8 mouse cellular contexts compared by ENCODE assay signal in genomic region chr2:25167481-25167880, GRCm38 (mm10). TPM values are rescaled to one million over a fixed set of nuclear protein-coding genes. Genes with fewer than 3 reads are reported as not detected.
DNase-seq lines count a peak whose midpoint lies in the region; ATAC-seq and TF ChIP-seq lines count a peak whose summit lies in the region.

No protein-coding gene starts in this region.

- TF ChIP-seq POLR2A in brain, embryonic 14.5 days (IDR thresholded peaks at IDR 0.05; ENCODE audit: borderline replicate concordance, extremely low read depth, insufficient read depth, insufficient read length, poor library complexity, severe bottlenecking) = no peak

- H3K4me2 ChIP-seq in heart, postnatal 0 days (ENCODE audit: low read depth, low read length) = peak overlapping the region; percentile 74

- H3K4me3 ChIP-seq in heart, postnatal 0 days (ENCODE audit: low read depth, low read length) = peak overlapping the region; percentile 49
- peak overlapping the region; percentile 55 for H3K4me3 ChIP-seq in hindbrain, embryonic 10.5 days
- peak overlapping the region; percentile 57 for H3K4me3 ChIP-seq in midbrain, embryonic 10.5 days

- peak; percentile 45 for ATAC-seq in heart, postnatal 0 days (ENCODE audit: insufficient read depth, low read depth)

- peaks cover 38% of the 10 kb centered on the region for H3K4me1 ChIP-seq in heart, postnatal 0 days (ENCODE audit: control insufficient read depth, insufficient read depth)
- H3K4me1 ChIP-seq in hindbrain, embryonic 10.5 days (replicated peaks) = peaks cover 100% of the 10 kb centered on the region
- peaks cover 95% of the 10 kb centered on the region for H3K4me1 ChIP-seq in midbrain, embryonic 10.5 days

- peak overlapping the region; percentile 58 for H3K27ac ChIP-seq in heart, postnatal 0 days (ENCODE audit: low read depth)
- peak overlapping the region; percentile 95 for H3K27ac ChIP-seq in hindbrain, embryonic 10.5 days
- H3K27ac ChIP-seq in midbrain, embryonic 10.5 days (replicated peaks) = peak overlapping the region; percentile 98

- TF ChIP-seq CTCF in heart, postnatal 0 days (IDR thresholded peaks at IDR 0.05; ENCODE audit: low read depth) = no peak
- no peak for TF ChIP-seq CTCF in brain, embryonic 14.5 days (IDR thresholded peaks at IDR 0.05; ENCODE audit: borderline replicate concordance, extremely low read depth, insufficient read depth, insufficient read length)

- no peaks in the 10 kb centered on the region for H3K36me3 ChIP-seq in heart, postnatal 0 days (replicated peaks; ENCODE audit: control insufficient read depth, insufficient read depth, low read length)
- H3K36me3 ChIP-seq in hindbrain, embryonic 10.5 days = no peaks in the 10 kb centered on the region
- no peaks in the 10 kb centered on the region for H3K36me3 ChIP-seq in midbrain, embryonic 10.5 days

- DNase-seq in heart, postnatal 0 days (ENCODE audit: low spot score) = no peak
- DNase-seq in heart, postnatal 14 days = no peak
- peak; percentile 59 for DNase-seq in brain, embryonic 14.5 days (ENCODE audit: low read depth)
- no peak for DNase-seq in hindbrain, embryonic 10.5 days (ENCODE audit: low spot score)
- DNase-seq in midbrain, embryonic 10.5 days (ENCODE audit: low spot score) = no peak
- DNase-seq in Muller cell, postnatal 12 days (ENCODE audit: inconsistent ontology term) = no peak
- DNase-seq in c-Kit-positive CD71-positive TER-119-positive erythroid progenitor cells, embryonic 14.5 days (ENCODE audit: low spot score) = no peak
- no peak for DNase-seq in frontal cortex, adult 2 months (ENCODE audit: extremely low spot score in 1 of 2, low spot score in 1 of 2)

- intact Hi-C loops in heart, postnatal 14 days (cut with DNase I) = no loop called here

- 23% methylated on average over 4 of the region's 4 CpGs for WGBS in heart, postnatal 0 days
- WGBS in hindbrain, embryonic 10.5 days = 22% methylated on average over 4 of the region's 4 CpGs
- 25% methylated on average over 4 of the region's 4 CpGs for WGBS in midbrain, embryonic 10.5 days

- H3K27me3 ChIP-seq in heart, postnatal 0 days (ENCODE audit: control insufficient read depth, insufficient read depth, low read length) = no peaks in the 10 kb centered on the region
- H3K27me3 ChIP-seq in hindbrain, embryonic 10.5 days (ENCODE audit: insufficient read depth, poor library complexity, severe bottlenecking) = 0 out of 2 replicates have a peak, but pooled peaks cover 4% of the 10 kb centered on the region
- peaks cover 8% of the 10 kb centered on the region; the same call in 1 of the 2 replicates for H3K27me3 ChIP-seq in midbrain, embryonic 10.5 days (ENCODE audit: low read depth, poor library complexity, severe bottlenecking)

- peak overlapping the region; percentile 46; the same call in 1 of the 2 replicates for H3K9ac ChIP-seq in heart, postnatal 0 days (replicated peaks; ENCODE audit: low read depth, low read length)

- H3K9me3 ChIP-seq in heart, postnatal 0 days (replicated peaks; ENCODE audit: control insufficient read depth, low read length) = no peaks in the 10 kb centered on the region
- H3K9me3 ChIP-seq in hindbrain, embryonic 10.5 days = no peaks in the 10 kb centered on the region
- H3K9me3 ChIP-seq in midbrain, embryonic 10.5 days (replicated peaks) = no peaks in the 10 kb centered on the region

- no peak for TF ChIP-seq EP300 in heart, postnatal 0 days (IDR thresholded peaks at IDR 0.05; ENCODE audit: low read depth)

RNA-seq across cellular contexts. Expression of gene Nrarp, which starts 13.1 kb away (rescaled TPM):
- 34.1 and 38.1 TPM in 2 replicates for total RNA-seq in heart, postnatal 0 days (2014; rRNA removed; ENCODE audit: low replicate concordance)
- 8.8 and 9.6 TPM in 2 replicates for polyA plus RNA-seq in heart, postnatal 0 days (2015; fragmentation: Nextera tagmentation; extraction: Ambion mirVana)
- total RNA-seq in heart, postnatal 14 days (2021) = 10 to 100 TPM; 14.0 to 15.0 TPM
- 50.0 and 58.5 TPM in 2 replicates for polyA plus RNA-seq in brain, embryonic 14.5 days (2012; rRNA removed)
- polyA plus RNA-seq in hindbrain, embryonic 10.5 days (2016; fragmentation: Nextera tagmentation; extraction: Ambion mirVana) = 77.4 and 108 TPM in 2 replicates
- polyA plus RNA-seq in midbrain, embryonic 10.5 days (2016; fragmentation: Nextera tagmentation; extraction: Ambion mirVana) = 65.8 and 74.1 TPM in 2 replicates
- polyA plus RNA-seq in frontal cortex, adult 2 months (2012; rRNA removed) = 38.7 and 39.1 TPM in 2 replicates

RNA-seq across cellular contexts. Expression of gene Tor4a, which starts 29.2 kb away (rescaled TPM):
- total RNA-seq in heart, postnatal 0 days (2014; rRNA removed; ENCODE audit: low replicate concordance) = 4.9 and 8.6 TPM in 2 replicates
- 4.4 and 5.2 TPM in 2 replicates for polyA plus RNA-seq in heart, postnatal 0 days (2015; fragmentation: Nextera tagmentation; extraction: Ambion mirVana)
- 1 to 10 TPM; 5.0 to 5.5 TPM for total RNA-seq in heart, postnatal 14 days (2021)
- polyA plus RNA-seq in brain, embryonic 14.5 days (2012; rRNA removed) = 1.9 and 2.0 TPM in 2 replicates
- polyA plus RNA-seq in hindbrain, embryonic 10.5 days (2016; fragmentation: Nextera tagmentation; extraction: Ambion mirVana) = 2.6 and 2.7 TPM in 2 replicates
- polyA plus RNA-seq in midbrain, embryonic 10.5 days (2016; fragmentation: Nextera tagmentation; extraction: Ambion mirVana) = 1.3 and 1.9 TPM in 2 replicates
- polyA plus RNA-seq in frontal cortex, adult 2 months (2012; rRNA removed) = 2.6 and 3.0 TPM in 2 replicates

RNA-seq across cellular contexts. Expression of gene Nelfb, which starts 43.8 kb away (rescaled TPM):
- 49.0 and 63.7 TPM in 2 replicates for total RNA-seq in heart, postnatal 0 days (2014; rRNA removed; ENCODE audit: low replicate concordance)
- polyA plus RNA-seq in heart, postnatal 0 days (2015; fragmentation: Nextera tagmentation; extraction: Ambion mirVana) = 38.4 and 41.9 TPM in 2 replicates
- 10 to 100 TPM; 35.7 to 36.2 TPM for total RNA-seq in heart, postnatal 14 days (2021)
- polyA plus RNA-seq in brain, embryonic 14.5 days (2012; rRNA removed) = 78.9 and 91.3 TPM in 2 replicates
- polyA plus RNA-seq in hindbrain, embryonic 10.5 days (2016; fragmentation: Nextera tagmentation; extraction: Ambion mirVana) = 123 and 132 TPM in 2 replicates
- 131 and 140 TPM in 2 replicates for polyA plus RNA-seq in midbrain, embryonic 10.5 days (2016; fragmentation: Nextera tagmentation; extraction: Ambion mirVana)
- 60.2 and 65.6 TPM in 2 replicates for polyA plus RNA-seq in frontal cortex, adult 2 months (2012; rRNA removed)

RNA-seq across cellular contexts. Expression of gene Stpg3, which starts 47.0 kb away (rescaled TPM):
- total RNA-seq in heart, postnatal 0 days (2014; rRNA removed; ENCODE audit: low replicate concordance) = not detected in 2 replicates
- not detected in 2 replicates for polyA plus RNA-seq in heart, postnatal 0 days (2015; fragmentation: Nextera tagmentation; extraction: Ambion mirVana)
- not detected for total RNA-seq in heart, postnatal 14 days (2021)
- not detected in 2 replicates for polyA plus RNA-seq in brain, embryonic 14.5 days (2012; rRNA removed)
- polyA plus RNA-seq in hindbrain, embryonic 10.5 days (2016; fragmentation: Nextera tagmentation; extraction: Ambion mirVana) = not detected in 2 replicates
- not detected in 2 replicates for polyA plus RNA-seq in midbrain, embryonic 10.5 days (2016; fragmentation: Nextera tagmentation; extraction: Ambion mirVana)
- 0.06 and 0.15 TPM in 2 replicates for polyA plus RNA-seq in frontal cortex, adult 2 months (2012; rRNA removed)

RNA-seq across cellular contexts. Expression of gene Fam166a, which starts 51.1 kb away (rescaled TPM):
- not detected in 2 replicates for total RNA-seq in heart, postnatal 0 days (2014; rRNA removed; ENCODE audit: low replicate concordance)
- 0.33 TPM in 1 of 2 replicates, not detected in the other for polyA plus RNA-seq in heart, postnatal 0 days (2015; fragmentation: Nextera tagmentation; extraction: Ambion mirVana)
- not detected for total RNA-seq in heart, postnatal 14 days (2021)
- polyA plus RNA-seq in brain, embryonic 14.5 days (2012; rRNA removed) = 0.10 and 0.14 TPM in 2 replicates
- polyA plus RNA-seq in hindbrain, embryonic 10.5 days (2016; fragmentation: Nextera tagmentation; extraction: Ambion mirVana) = not detected in 2 replicates
- 0.62 TPM in 1 of 2 replicates, not detected in the other for polyA plus RNA-seq in midbrain, embryonic 10.5 days (2016; fragmentation: Nextera tagmentation; extraction: Ambion mirVana)
- polyA plus RNA-seq in frontal cortex, adult 2 months (2012; rRNA removed) = 0.16 and 0.19 TPM in 2 replicates
